Mouse (Mus musculus): ENCODE data around the gene Spag8. TPM values are rescaled to one million over a fixed set of nuclear protein-coding genes. Genes with fewer than 3 reads are reported as not detected.

Spag8 gene
- polyA plus RNA-seq, 1 experiment from 2014 or later, result 1.1 TPM

- ATAC-seq (ENCODE audit: insufficient number of reproducible peaks, low FRiP score, low TSS enrichment, low read depth), result no peak
- Histone ChIP-seq H3K27me3 (ENCODE audit: control insufficient read depth, insufficient read depth, low read length) (peaks cover 5% of the 10 kb centered on the region; the same call in 1 of the 2 replicates), H3K9ac (ENCODE audit: low read length) (no peak overlapping the region), H3K4me2 (ENCODE audit: low read depth, severe bottlenecking) (no peak overlapping the region), H3K4me3 (ENCODE audit: low read depth, low read length) (no peak overlapping the region), H3K9me3 (ENCODE audit: control insufficient read depth, low read length) (no peaks in the 10 kb centered on the region), H3K27ac (replicated peaks; ENCODE audit: low read depth, low read length) (no peak overlapping the region), H3K36me3 (ENCODE audit: control insufficient read depth, insufficient read depth, low read length) (no peaks in the 10 kb centered on the region), H3K4me1 (ENCODE audit: control insufficient read depth, insufficient read depth, low read length) (peaks cover 9% of the 10 kb centered on the region)
- WGBS, result 80% methylated on average over 6 of the region's 6 CpGs
- no peak for DNase-seq (ENCODE audit: low spot score)
Observed at GRCm38 (mm10) chr4:43636751-43637150, 16.6 kb downstream of the Spag8 start.

DNA sequence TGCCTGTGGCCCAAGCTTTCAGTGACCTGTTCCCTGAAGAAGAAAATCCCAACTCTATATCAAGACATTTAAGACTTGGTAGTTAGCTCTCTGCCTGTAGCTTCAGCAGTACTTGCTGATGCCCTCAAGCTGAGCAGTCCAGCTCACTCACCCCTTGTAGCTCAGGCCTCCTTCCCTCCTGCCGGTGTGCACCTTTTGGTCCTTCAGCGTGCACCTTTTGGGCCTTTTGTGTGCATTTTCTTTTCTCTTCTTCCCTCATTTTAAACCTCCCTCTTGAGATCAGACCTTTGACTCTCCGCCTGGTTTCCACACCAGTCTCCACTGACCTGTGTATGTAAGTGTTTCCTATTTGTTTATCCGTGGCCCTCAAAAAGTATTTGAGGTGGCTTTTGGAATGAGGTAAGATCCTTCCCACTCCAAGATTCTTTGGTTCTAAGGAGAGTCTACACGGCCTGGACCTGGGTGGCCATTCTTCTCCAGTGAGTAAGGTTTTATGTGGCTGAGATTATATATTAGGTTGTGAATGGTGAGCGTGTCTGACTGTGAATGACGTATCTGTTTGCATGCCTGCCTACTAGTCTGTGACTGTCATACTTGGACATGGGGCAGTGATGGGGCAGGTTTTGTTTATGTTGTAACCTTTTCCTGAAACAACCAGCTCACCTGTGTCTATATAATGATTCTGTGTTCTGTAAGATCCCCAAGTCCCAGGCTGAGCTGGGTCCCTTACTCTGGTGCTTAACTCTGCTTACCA, 18.6 kb downstream of the Spag8 start:
- H3K9me3 ChIP-seq (ENCODE audit: control insufficient read depth, low read length), result no peaks in the 10 kb centered on the region
- no peak overlapping the region for H3K9ac ChIP-seq (ENCODE audit: low read length)
- no peak overlapping the region for H3K27ac ChIP-seq (replicated peaks; ENCODE audit: low read depth, low read length)
- peaks cover 12% of the 10 kb centered on the region for H3K4me1 ChIP-seq (ENCODE audit: control insufficient read depth, insufficient read depth, low read length)
- DNase-seq (ENCODE audit: low spot score), result no peak
- H3K36me3 ChIP-seq (ENCODE audit: control insufficient read depth, insufficient read depth, low read length), result no peaks in the 10 kb centered on the region
- H3K27me3 ChIP-seq (ENCODE audit: control insufficient read depth, insufficient read depth, low read length), result peaks cover 5% of the 10 kb centered on the region; the same call in 1 of the 2 replicates
- H3K4me2 ChIP-seq (ENCODE audit: low read depth, severe bottlenecking), result no peak overlapping the region
- ATAC-seq (ENCODE audit: insufficient number of reproducible peaks, low FRiP score, low TSS enrichment, low read depth), result no peak
- WGBS, result 88% methylated on average over 7 of the region's 7 CpGs
- no peak overlapping the region for H3K4me3 ChIP-seq (ENCODE audit: low read depth, low read length)

- H3K4me3 ChIP-seq (ENCODE audit: low read depth, low read length), result no peak overlapping the region
- no peaks in the 10 kb centered on the region for H3K36me3 ChIP-seq (ENCODE audit: control insufficient read depth, insufficient read depth, low read length)
- H3K9ac ChIP-seq (ENCODE audit: low read length), result no peak overlapping the region
- H3K27me3 ChIP-seq (ENCODE audit: control insufficient read depth, insufficient read depth, low read length), result peaks cover 5% of the 10 kb centered on the region; the same call in 1 of the 2 replicates
- no peak overlapping the region for H3K4me2 ChIP-seq (ENCODE audit: low read depth, severe bottlenecking)
- peaks cover 12% of the 10 kb centered on the region for H3K4me1 ChIP-seq (ENCODE audit: control insufficient read depth, insufficient read depth, low read length)
- 87% methylated on average over 2 of the region's 2 CpGs for WGBS
- ATAC-seq (ENCODE audit: insufficient number of reproducible peaks, low FRiP score, low TSS enrichment, low read depth) (no peak), DNase-seq (ENCODE audit: low spot score) (no peak)
- no peak overlapping the region for H3K27ac ChIP-seq (replicated peaks; ENCODE audit: low read depth, low read length)
- H3K9me3 ChIP-seq (ENCODE audit: control insufficient read depth, low read length), result no peaks in the 10 kb centered on the region
Observed at GRCm38 (mm10) chr4:43633736-43634135, 19.7 kb downstream of the Spag8 start.

- Histone ChIP-seq H3K9me3 (ENCODE audit: control insufficient read depth, low read length) (no peaks in the 10 kb centered on the region), H3K9ac (ENCODE audit: low read length) (no peak overlapping the region), H3K27ac (replicated peaks; ENCODE audit: low read depth, low read length) (no peak overlapping the region), H3K4me1 (ENCODE audit: control insufficient read depth, insufficient read depth, low read length) (peaks cover 12% of the 10 kb centered on the region), H3K27me3 (ENCODE audit: control insufficient read depth, insufficient read depth, low read length) (peaks cover 5% of the 10 kb centered on the region; the same call in 1 of the 2 replicates), H3K4me3 (ENCODE audit: low read depth, low read length) (no peak overlapping the region), H3K4me2 (ENCODE audit: low read depth, severe bottlenecking) (no peak overlapping the region), H3K36me3 (ENCODE audit: control insufficient read depth, insufficient read depth, low read length) (no peaks in the 10 kb centered on the region)
- no peak for DNase-seq (ENCODE audit: low spot score)
- no peak for ATAC-seq (ENCODE audit: insufficient number of reproducible peaks, low FRiP score, low TSS enrichment, low read depth)
- 78% methylated on average over 8 of the region's 8 CpGs for WGBS
Observed at GRCm38 (mm10) chr4:43633296-43633695, 20.1 kb downstream of the Spag8 start.

DNA sequence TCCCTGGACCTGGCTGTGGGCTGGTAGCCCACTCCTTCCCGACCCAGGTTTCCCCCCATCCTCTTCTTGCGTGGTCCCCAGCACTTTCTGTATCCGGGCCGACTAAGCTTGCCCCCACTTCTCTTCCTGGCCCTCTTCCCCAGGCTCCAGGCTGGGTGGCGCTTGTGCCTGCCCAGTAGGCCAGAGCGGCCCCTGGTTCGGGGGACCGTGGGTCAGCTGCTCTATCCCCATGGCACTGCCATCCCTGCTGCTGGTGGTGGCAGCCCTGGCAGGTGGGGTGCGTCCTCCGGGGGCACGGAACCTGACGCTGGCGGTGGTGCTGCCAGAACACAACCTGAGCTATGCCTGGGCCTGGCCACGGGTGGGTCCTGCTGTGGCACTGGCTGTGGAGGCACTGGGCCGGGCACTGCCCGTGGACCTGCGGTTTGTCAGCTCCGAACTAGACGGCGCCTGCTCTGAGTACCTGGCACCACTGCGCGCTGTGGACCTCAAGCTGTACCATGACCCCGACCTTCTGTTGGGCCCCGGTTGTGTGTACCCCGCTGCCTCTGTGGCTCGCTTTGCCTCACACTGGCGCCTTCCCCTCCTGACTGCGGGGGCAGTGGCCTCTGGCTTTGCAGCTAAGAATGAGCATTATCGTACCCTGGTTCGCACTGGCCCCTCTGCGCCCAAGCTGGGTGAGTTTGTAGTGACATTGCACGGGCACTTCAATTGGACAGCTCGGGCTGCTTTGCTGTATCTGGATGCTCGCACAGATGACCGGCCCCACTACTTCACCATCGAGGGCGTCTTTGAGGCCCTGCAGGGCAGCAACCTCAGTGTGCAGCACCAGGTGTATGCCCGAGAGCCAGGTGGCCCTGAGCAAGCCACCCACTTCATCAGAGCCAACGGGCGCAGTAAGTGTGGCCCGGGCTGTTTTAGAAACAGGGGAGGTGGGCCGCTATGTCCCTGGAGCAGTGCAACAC, 21.2 kb downstream of the Spag8 start:
- Histone ChIP-seq H3K9me3 (ENCODE audit: control insufficient read depth, low read length) (no peaks in the 10 kb centered on the region), H3K4me3 (ENCODE audit: low read depth, low read length) (peak overlapping the region; percentile 53), H3K4me1 (ENCODE audit: control insufficient read depth, insufficient read depth, low read length) (peaks cover 12% of the 10 kb centered on the region), H3K4me2 (ENCODE audit: low read depth, severe bottlenecking) (peak overlapping the region; percentile 90), H3K9ac (ENCODE audit: low read length) (peak overlapping the region; percentile 89), H3K36me3 (ENCODE audit: control insufficient read depth, insufficient read depth, low read length) (no peaks in the 10 kb centered on the region), H3K27me3 (ENCODE audit: control insufficient read depth, insufficient read depth, low read length) (peaks cover 5% of the 10 kb centered on the region; the same call in 1 of the 2 replicates), H3K27ac (replicated peaks; ENCODE audit: low read depth, low read length) (no peak overlapping the region)
- WGBS, result 43% methylated on average over 42 of the region's 42 CpGs
- ATAC-seq (ENCODE audit: insufficient number of reproducible peaks, low FRiP score, low TSS enrichment, low read depth), result no peak
- peak; percentile 33 for DNase-seq (ENCODE audit: low spot score)

DNA sequence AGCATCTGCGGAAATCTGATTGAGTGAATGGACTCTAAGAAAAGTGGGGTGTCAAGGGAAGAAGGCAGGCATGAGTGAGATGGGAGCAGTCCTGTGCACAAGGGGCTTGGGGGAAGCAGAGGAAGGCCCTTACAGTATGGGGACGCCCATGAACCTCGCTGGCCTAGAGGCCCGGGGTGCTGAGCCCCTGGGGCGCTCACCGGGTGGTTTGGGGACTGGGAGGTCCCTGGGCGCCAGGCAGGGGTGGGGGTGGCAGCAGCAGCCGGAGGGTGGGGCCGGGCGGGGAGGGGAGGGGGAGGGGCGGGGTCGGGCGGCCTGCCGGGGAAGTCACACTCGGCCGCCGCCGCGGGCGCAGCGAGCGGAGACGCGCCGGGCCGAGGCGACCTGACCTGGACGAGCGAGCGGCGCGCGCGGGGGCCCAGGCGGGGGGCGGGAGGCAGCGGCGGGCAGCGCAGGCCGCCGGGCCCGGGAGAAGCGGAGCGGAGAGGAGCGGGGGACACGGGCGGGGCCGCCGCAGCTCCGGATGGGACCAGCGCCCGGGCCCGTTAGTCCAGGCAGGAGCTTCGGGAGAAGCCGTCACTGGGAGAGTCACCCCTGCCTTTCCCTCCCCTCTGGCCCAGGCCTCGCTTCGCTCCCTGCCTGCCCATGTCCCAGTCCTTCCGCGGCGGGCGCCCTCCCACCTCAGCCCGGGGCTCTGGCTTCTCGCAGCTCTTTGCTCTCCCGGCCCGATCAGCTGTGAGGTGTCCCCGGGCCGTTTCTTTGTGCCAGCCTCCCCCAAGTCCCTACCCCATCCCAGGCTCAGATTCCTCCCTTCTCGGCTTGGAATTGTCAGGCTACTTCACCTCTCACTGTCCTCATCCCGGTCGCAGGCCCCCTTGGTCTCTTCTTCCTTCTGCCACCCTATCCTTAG, 22.1 kb downstream of the Spag8 start, which contains the start of gene Npr2:
Gene Npr2, plus strand, starts transcription at position 890 of the 910 bp plus-strand sequence.
- H3K4me2 ChIP-seq (ENCODE audit: low read depth, severe bottlenecking), result peak within 1 kb of the TSS; percentile 90
- H3K27me3 ChIP-seq (ENCODE audit: control insufficient read depth, insufficient read depth, low read length), result peaks cover 5% of the 10 kb centered on the region; the same call in 1 of the 2 replicates
- 0 out of 2 replicates have a peak, but pooled peaks have one; percentile 40 for ATAC-seq (ENCODE audit: insufficient number of reproducible peaks, low FRiP score, low TSS enrichment, low read depth)
- under 1% methylated on average over 37 of the region's 70 CpGs for WGBS
- peak within 1 kb of the TSS; percentile 53 for H3K4me3 ChIP-seq (ENCODE audit: low read depth, low read length)
- H3K36me3 ChIP-seq (ENCODE audit: control insufficient read depth, insufficient read depth, low read length), result no peaks in the 10 kb centered on the region
- H3K27ac ChIP-seq (replicated peaks; ENCODE audit: low read depth, low read length), result no peak within 1 kb of the TSS
- H3K4me1 ChIP-seq (ENCODE audit: control insufficient read depth, insufficient read depth, low read length), result peaks cover 12% of the 10 kb centered on the region
- no peaks in the 10 kb centered on the region for H3K9me3 ChIP-seq (ENCODE audit: control insufficient read depth, low read length)
- DNase-seq (ENCODE audit: low spot score), result peak; percentile 68
- peak within 1 kb of the TSS; percentile 89 for H3K9ac ChIP-seq (ENCODE audit: low read length)

GRCm38 (mm10) chr4:43630671-43631045, 22.7 kb downstream of the Spag8 start:
- Histone ChIP-seq H3K36me3 (ENCODE audit: control insufficient read depth, insufficient read depth, low read length) (no peaks in the 10 kb centered on the region), H3K4me3 (ENCODE audit: low read depth, low read length) (peak overlapping the region; percentile 53), H3K4me2 (ENCODE audit: low read depth, severe bottlenecking) (peak overlapping the region; percentile 90), H3K9ac (ENCODE audit: low read length) (no peak overlapping the region), H3K9me3 (ENCODE audit: control insufficient read depth, low read length) (no peaks in the 10 kb centered on the region; the same call in 1 of the 2 replicates), H3K4me1 (ENCODE audit: control insufficient read depth, insufficient read depth, low read length) (peaks cover 12% of the 10 kb centered on the region), H3K27ac (replicated peaks; ENCODE audit: low read depth, low read length) (no peak overlapping the region), H3K27me3 (ENCODE audit: control insufficient read depth, insufficient read depth, low read length) (peaks cover 5% of the 10 kb centered on the region; the same call in 1 of the 2 replicates)
- WGBS, result 21% methylated on average over 5 of the region's 5 CpGs
- ATAC-seq (ENCODE audit: insufficient number of reproducible peaks, low FRiP score, low TSS enrichment, low read depth) (no peak), DNase-seq (ENCODE audit: low spot score) (no peak)
